Mouse (Mus musculus): ENCODE measurements at regions not wholly inside any gene's neighbourhood (a gene's known extent, or its start where the extent isn't known, plus 50 kb on each side); places are given as distances from the start of the nearest gene placed in this dataset.
A peak's percentile ranks its signal among the peaks of the same experiment; 100 is the strongest.

GRCm38 (mm10) chr10:66896698-66897622, 199.0 kb upstream of the Jmjd1c start:
- no peak for ATAC-seq

GRCm38 (mm10) chr10:66899724-66900123, 196.2 kb upstream of the Jmjd1c start:
- no peaks in the 10 kb centered on the region for H3K9me3 ChIP-seq (ENCODE audit: low read length)
- no peak overlapping the region for H3K27ac ChIP-seq
- DNase-seq (ENCODE audit: low spot score) (no peak), ATAC-seq (no peak)
- no peaks in the 10 kb centered on the region for H3K27me3 ChIP-seq (ENCODE audit: insufficient read depth, low read length)
- no peak overlapping the region for H3K4me2 ChIP-seq (ENCODE audit: low read depth, low read length)
- no peak for TF ChIP-seq CTCF (IDR thresholded peaks at IDR 0.05; ENCODE audit: low read depth)
- H3K4me1 ChIP-seq (ENCODE audit: insufficient read depth, low read length) = peaks cover 12% of the 10 kb centered on the region
- H3K4me3 ChIP-seq (ENCODE audit: low read length) = no peak overlapping the region
- WGBS = 88% methylated on average over 5 of the region's 5 CpGs
- H3K9ac ChIP-seq (replicated peaks; ENCODE audit: low read length) = no peak overlapping the region
- no peaks in the 10 kb centered on the region for H3K36me3 ChIP-seq (ENCODE audit: insufficient read depth, low read length)

More at GRCm38 (mm10) chr10:66896698-66897622, 199.0 kb upstream of the Jmjd1c start:
- Histone ChIP-seq H3K27ac (no peak overlapping the region; the same call in 1 of the 2 replicates), H3K4me2 (ENCODE audit: low read depth, low read length) (no peak overlapping the region), H3K36me3 (ENCODE audit: insufficient read depth, low read length) (no peaks in the 10 kb centered on the region), H3K4me3 (ENCODE audit: low read length) (no peak overlapping the region), H3K27me3 (ENCODE audit: insufficient read depth, low read length) (no peaks in the 10 kb centered on the region), H3K9me3 (ENCODE audit: low read length) (no peaks in the 10 kb centered on the region), H3K9ac (replicated peaks; ENCODE audit: low read length) (no peak overlapping the region), H3K4me1 (ENCODE audit: insufficient read depth, low read length) (peaks cover 12% of the 10 kb centered on the region)
- TF ChIP-seq CTCF (IDR thresholded peaks at IDR 0.05; ENCODE audit: low read depth) = no peak
- no peak for DNase-seq (ENCODE audit: low spot score)
- WGBS = 34% methylated on average over 11 of the region's 11 CpGs

DNA sequence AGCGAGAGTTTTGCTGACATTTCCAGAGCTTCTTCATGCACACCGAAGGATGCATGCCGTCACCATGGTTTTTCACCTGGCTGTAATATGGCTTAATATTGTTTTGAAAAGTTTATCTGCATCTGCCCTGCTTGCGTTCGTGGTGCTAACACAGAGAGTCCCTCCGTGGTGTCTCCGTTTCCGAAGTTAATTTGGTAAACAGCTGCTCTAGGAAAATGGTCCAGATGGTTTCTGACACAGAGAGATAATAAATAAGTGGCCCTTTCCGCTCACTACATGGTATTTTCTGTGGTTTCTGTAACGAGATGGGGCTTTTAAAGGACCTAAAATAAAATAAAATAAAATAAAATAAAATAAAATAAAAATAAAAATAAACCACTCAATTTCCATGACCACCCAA, 195.1 kb upstream of the Jmjd1c start:
- no peak for DNase-seq (ENCODE audit: low spot score)
- WGBS = 53% methylated on average over 10 of the region's 10 CpGs
- Histone ChIP-seq H3K27ac (no peak overlapping the region), H3K9me3 (ENCODE audit: low read length) (no peaks in the 10 kb centered on the region), H3K9ac (replicated peaks; ENCODE audit: low read length) (no peak overlapping the region), H3K27me3 (ENCODE audit: insufficient read depth, low read length) (no peaks in the 10 kb centered on the region), H3K4me3 (ENCODE audit: low read length) (no peak overlapping the region), H3K36me3 (ENCODE audit: insufficient read depth, low read length) (no peaks in the 10 kb centered on the region), H3K4me1 (ENCODE audit: insufficient read depth, low read length) (peaks cover 12% of the 10 kb centered on the region), H3K4me2 (ENCODE audit: low read depth, low read length) (no peak overlapping the region)
- ATAC-seq = no peak
- no peak for TF ChIP-seq CTCF (IDR thresholded peaks at IDR 0.05; ENCODE audit: low read depth)

GRCm38 (mm10) chr10:66901873-66902272, 194.1 kb upstream of the Jmjd1c start:
- 0 out of 2 replicates have a peak, but pooled peaks have one; percentile 16 for ATAC-seq
- DNase-seq (ENCODE audit: low spot score) = no peak

GRCm38 (mm10) chr10:66904552-66905367, 191.2 kb upstream of the Jmjd1c start:
- H3K9me3 ChIP-seq (ENCODE audit: low read length) = no peaks in the 10 kb centered on the region
- 64% methylated on average over 10 of the region's 10 CpGs for WGBS
- peaks cover 4% of the 10 kb centered on the region; the same call in 1 of the 2 replicates for H3K4me1 ChIP-seq (ENCODE audit: insufficient read depth, low read length)
- no peak for TF ChIP-seq CTCF (IDR thresholded peaks at IDR 0.05; ENCODE audit: low read depth)
- no peaks in the 10 kb centered on the region for H3K27me3 ChIP-seq (ENCODE audit: insufficient read depth, low read length)
- H3K4me3 ChIP-seq (ENCODE audit: low read length) = no peak overlapping the region
- no peak overlapping the region for H3K9ac ChIP-seq (replicated peaks; ENCODE audit: low read length)
- no peak overlapping the region for H3K4me2 ChIP-seq (ENCODE audit: low read depth, low read length)
- ATAC-seq = no peak
- no peak for DNase-seq (ENCODE audit: low spot score)
- no peaks in the 10 kb centered on the region for H3K36me3 ChIP-seq (ENCODE audit: insufficient read depth, low read length)
- no peak overlapping the region for H3K27ac ChIP-seq

More at GRCm38 (mm10) chr10:66901873-66902272, 194.1 kb upstream of the Jmjd1c start:
- TF ChIP-seq CTCF (IDR thresholded peaks at IDR 0.05; ENCODE audit: low read depth) = no peak
- Histone ChIP-seq H3K9me3 (ENCODE audit: low read length) (no peaks in the 10 kb centered on the region), H3K27me3 (ENCODE audit: insufficient read depth, low read length) (no peaks in the 10 kb centered on the region), H3K9ac (replicated peaks; ENCODE audit: low read length) (no peak overlapping the region), H3K27ac (no peak overlapping the region), H3K4me1 (ENCODE audit: insufficient read depth, low read length) (peaks cover 11% of the 10 kb centered on the region), H3K4me2 (ENCODE audit: low read depth, low read length) (peak overlapping the region; percentile 44), H3K4me3 (ENCODE audit: low read length) (0 out of 2 replicates have a peak overlapping the region, but pooled peaks have one; percentile 11), H3K36me3 (ENCODE audit: insufficient read depth, low read length) (no peaks in the 10 kb centered on the region)
- WGBS = 3% methylated on average over 9 of the region's 9 CpGs

GRCm38 (mm10) chr10:66907842-66908241, 188.1 kb upstream of the Jmjd1c start:
- Histone ChIP-seq H3K9ac (replicated peaks; ENCODE audit: low read length) (no peak overlapping the region), H3K4me1 (ENCODE audit: insufficient read depth, low read length) (peaks cover 4% of the 10 kb centered on the region; the same call in 1 of the 2 replicates), H3K27me3 (ENCODE audit: insufficient read depth, low read length) (no peaks in the 10 kb centered on the region), H3K27ac (no peak overlapping the region), H3K4me3 (ENCODE audit: low read length) (no peak overlapping the region), H3K9me3 (ENCODE audit: low read length) (no peaks in the 10 kb centered on the region), H3K36me3 (ENCODE audit: insufficient read depth, low read length) (no peaks in the 10 kb centered on the region), H3K4me2 (ENCODE audit: low read depth, low read length) (no peak overlapping the region)
- DNase-seq (ENCODE audit: low spot score) (no peak), ATAC-seq (no peak)
- TF ChIP-seq CTCF (IDR thresholded peaks at IDR 0.05; ENCODE audit: low read depth) = no peak
- 60% methylated on average over 4 of the region's 4 CpGs for WGBS
